Mouse (Mus musculus) spleen, postnatal 10 days (tissue): ENCODE data around the gene Zc3h12c.

Experiments
- DNase-seq, 2 experiments: peaks; one replicate each; pipeline ENCODE4 v3.0.0; 2021 to 2022; ENCODE audit warnings: low spot score in 2 of 2

The Zc3h12c gene

DNA sequence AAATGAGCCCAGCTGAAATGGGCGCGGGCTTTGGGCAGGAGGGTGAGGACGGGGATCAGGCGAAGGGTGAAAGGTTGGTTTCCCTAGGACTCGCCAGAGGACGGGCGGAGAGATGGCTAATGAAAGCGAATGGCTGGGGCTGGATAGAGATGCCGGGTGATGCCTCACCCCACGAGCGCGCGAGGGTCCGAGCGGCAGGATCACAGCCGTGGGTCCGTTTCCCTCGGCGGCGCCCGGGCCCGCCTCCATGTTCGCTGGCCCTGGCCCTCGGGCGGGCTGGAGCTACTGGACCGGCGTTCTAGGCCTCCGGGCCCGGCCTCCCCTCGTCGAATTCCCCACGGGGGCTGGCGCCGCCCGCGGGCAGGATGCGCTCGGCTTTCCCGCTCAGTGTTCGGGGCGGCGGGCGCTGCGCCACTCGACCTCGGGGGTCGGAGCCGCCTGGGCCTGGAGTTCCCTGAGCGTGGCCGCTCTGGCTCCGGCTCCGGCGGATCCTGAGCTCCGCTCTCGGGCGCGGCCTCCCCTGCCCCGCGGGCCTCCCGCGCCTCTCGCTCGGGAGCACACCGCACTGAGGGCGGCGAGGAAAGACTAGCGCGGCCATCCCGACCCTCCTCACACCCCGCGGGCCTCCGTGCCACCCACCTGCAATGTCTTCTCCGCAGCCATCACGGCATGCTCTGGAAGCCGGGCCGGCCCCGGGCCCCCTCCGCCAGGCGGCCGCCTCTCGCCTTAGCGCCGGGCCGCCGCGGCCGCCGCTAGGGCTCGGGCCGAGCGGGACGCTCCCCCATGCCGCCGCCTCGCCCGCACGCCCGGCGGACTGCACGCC, at the start of gene Zc3h12c:
Gene Zc3h12c (minus strand): TSS at position 710 of the 823 bp plus-strand sequence.
- DNase-seq = peak; percentile 40 to 58

DNA sequence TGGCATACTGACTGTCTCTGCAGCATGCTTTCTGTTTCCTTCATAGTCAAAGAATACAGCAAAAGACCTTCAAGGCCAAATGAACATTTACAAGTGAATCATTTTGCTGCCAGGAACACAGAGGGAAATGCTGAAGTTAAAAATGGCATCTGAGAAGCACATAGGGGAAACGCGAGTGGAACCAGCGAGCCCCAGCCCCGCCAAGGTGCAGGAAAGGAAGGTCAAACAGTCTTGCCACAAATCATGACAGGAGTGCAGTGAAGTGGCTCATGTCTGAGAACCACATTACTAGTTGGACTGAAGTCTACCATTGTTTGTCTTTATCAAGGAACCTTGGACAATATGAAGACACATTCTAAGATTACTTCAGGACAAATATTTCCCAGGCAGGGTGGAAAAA, 49.3 kb upstream of the Zc3h12c start:
- DNase-seq = no peak

DNA sequence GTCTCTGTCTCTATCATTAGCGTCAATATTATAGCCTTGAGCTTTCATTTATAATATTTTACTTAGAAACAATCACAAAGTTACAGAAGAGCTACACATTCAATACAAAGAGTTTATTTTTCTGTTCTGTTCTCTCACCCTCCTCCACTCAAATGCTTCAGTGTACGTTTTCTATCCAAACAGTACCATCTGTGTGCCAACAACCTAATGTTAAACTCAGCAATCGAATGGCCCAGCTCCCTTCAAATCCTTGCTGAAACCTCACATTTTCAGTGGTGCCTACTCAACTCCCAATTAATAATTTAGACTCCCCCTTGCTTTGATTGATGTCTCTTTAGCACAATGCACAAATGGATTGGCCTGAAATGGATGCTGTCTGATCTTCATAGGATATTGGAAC, 46.9 kb upstream of the Zc3h12c start:
- DNase-seq = no peak

DNA sequence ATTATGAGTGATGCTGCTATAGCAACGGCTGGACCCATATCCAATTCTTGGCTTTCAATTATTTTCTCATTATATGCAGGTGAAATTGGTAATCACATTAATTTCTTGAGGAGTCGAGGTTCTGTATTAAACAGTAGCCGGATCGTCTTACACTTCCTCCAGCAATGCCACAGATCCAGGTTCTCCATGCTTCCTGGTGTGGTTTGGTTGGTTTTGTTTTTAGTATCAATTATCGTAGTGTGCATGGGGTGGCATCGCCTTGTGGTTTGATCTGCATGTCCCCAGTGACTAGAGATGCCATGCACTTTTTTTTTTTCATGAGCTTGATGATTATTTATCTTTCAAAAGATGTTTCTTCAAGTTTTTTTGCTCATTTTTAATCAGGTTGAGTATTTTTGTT, 44.0 kb upstream of the Zc3h12c start:
- DNase-seq = no peak

DNA sequence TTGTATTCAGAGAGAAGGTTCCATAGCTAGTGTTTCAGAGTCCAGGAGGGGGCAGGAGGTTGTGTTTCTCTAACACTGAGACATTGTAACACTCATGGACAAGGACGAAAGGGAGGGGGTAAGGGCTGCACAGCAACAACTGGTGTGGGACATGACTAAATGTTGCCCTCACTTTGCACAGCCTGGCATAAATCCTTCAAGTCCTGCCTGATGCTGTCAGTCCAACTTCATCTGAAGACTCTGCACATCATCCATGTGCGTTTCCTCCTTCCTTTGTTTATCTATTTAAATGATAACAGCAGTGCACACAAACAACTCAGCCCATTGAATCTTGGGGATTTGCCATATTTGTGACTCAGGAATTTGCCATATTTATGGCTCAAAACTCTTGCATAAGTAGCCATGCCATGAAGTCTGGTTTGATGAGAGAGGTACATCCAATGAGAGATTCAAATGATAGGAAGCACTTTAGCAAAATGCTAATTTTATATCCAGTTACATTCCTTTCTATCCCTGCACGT, 40.2 kb upstream of the Zc3h12c start:
- no peak for DNase-seq

DNA sequence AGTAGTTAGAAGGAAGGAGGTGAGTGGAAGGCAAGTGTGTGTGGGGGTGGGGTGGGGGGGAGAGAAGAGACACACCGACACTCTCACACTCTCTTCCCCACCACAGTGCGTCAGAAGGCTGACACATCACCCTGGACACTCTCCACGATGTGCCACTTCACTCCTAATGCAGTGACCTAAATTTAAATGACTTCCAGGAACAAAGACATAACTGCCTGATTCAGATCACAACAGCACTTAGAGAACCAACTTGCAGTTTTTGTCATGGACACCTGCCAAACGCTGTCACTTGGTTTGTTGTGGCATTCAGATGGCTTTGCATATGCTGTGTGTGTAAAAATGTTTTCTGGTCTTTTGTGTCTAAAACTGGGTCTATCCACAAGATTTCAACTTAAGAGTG, 34.8 kb upstream of the Zc3h12c start:
- no peak for DNase-seq

DNA sequence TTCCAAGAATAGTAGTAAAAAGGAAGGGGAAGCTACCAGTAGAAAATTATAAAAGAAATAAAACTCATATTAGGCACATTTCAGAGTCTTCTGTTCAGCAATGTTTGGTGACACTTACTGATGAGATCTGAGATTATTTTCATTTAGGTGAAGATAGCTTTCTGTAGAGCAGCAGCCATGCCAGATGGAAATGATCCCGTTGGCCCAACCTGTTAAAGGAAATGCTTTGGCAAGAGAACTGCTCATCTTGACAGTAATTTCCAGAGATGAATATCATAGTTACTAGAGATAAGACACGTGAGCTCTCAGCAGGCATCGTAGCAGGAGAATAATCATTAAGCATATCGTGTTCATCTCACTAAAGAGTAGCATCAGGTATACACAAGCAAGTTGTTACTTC, 31.9 kb upstream of the Zc3h12c start:
- no peak for DNase-seq

DNA sequence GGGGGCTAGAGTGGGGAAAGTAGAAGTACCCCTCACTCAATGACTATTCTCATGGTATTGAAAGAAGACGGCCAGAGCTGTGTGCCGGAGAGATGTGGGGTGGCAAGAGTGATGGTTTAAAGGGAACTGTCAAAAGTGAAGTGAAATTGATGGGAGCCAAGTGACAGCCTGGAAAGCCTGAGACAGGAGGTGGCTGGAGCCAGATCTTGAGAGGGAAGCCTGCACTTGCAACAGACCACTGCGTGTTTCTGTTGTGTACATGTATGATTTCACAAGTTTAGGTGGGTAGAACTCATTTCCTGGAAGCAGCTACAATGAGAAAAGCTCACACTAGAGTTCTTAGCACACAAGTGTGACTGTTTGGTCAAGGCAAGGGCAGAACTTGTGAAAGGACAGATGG, 27.5 kb upstream of the Zc3h12c start:
- no peak for DNase-seq

DNA sequence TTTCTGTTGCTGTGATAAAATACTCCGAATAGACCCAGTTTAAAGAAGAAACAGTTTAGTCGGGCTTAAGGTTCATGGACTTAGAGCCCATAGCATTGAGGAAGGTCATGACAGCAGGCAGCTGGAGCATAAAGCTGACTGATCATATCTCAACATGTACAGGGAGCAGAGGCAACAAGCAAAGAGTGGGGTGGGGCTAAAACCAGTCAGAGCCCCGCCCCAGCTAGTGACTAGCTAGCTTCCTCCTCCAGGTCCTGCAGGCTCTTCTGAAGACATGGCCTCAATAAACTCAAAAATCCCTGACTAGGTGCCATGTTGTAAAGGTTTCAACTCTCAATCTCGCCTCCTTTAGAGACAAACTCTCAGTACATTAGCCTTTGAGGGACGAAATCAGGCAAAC, 25.5 kb upstream of the Zc3h12c start:
- no peak for DNase-seq

DNA sequence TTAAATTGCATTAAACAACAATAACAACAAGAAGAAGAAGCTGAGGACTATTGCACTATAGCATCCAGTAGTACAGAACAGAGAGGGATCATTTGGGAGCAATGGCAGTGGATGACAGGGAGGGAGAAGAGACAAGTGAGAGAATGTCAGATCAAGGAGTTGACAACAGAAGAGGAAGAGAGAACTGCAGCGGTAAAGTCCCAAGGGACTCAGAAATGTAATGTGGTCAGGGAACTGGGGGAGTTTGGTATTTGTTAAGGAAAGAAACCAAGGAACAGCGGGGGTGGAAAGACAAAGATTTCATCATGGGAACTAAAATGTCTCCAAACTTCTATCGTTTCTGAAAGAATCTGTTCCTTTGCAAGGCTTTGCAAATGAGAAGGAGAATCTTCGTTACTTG, 22.5 kb upstream of the Zc3h12c start:
- no peak for DNase-seq

DNA sequence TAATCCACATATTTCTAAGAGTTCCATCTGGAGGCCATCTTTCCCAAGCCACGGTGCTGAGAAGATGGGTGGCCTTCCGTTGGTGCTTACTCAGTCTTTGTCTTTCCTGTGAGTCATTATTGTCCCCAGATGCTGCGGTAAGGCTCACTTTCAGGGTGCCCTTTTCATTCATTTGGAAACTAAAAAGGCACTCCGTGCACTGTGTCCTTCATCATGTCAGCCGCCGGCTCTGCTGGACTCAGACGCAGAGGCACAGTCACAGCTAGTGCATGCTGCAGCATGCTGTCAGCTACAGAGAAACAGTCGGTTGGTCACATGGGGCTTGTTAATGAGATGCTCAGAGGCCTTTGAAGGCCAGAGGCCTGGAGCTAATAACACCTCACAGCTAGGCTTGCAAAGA, 19.7 kb upstream of the Zc3h12c start:
- no peak for DNase-seq

DNA sequence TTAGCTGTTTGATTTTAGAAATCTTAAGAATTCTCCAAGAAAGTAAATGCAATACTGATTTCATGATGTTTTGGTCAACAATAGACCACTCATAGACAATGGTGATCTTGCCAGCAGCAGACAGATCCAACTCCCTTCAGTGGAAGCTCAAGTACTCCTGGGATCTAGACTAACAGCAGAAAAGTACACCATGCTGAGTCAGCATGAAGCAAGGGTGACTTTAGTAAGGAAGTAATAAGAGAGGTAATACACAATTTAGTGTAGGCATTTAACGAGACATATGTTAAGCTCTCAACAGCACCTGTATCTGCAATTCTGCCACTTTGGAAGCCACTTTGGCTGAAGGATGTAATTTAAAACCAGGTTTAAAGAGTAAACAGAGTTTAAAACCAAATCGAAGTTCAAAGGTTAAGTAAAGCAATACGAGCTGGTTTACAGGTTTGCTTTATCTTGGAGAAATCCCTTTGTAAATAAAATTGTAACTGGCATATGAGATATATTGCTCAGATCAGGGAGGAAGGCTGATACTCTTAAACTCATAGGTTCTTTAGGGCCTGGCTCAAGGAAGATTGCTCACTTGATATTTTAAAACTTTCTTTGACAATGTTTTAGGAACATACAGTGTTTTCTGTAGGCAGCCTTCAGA, 18.0 kb upstream of the Zc3h12c start:
- no peak for DNase-seq

DNA sequence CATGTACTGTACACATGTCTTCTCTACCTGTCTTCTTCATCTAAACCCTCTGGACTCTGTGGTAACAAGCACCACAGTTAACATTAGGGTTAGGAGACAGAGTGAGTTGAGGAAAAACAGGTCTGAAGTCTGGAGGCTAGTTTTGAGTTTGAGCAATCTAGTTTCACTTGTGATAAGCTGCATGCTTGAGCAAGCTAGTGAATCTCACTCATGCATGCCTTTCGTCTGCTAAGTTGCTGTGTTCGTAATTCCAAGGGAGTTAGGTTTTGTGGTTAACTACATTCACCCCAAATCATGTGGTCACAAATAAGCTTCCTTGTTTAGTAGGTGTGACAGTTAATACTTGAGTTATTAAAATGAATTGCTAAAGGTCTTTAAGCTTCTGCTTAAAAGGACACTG, 13.0 kb upstream of the Zc3h12c start:
- no peak for DNase-seq

DNA sequence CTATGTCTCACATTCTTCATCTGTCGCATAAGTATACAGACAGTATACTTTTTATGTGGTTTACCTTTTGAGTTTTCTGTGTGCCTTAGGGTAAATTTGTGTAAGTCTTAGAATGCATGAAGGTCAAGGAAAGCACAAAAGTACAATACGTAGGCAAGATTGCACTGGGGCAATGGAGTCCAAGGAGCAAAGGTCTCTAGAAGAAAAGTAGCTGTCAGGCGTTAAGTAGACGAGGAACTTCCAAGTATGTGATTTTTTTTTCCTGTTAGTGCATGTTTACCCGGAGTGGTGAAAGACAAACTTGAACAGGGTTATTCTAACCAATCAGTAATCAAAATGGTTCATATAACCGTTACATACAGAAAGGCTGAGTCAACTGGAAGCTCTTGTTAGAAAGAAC, 12.5 kb upstream of the Zc3h12c start:
- no peak for DNase-seq

DNA sequence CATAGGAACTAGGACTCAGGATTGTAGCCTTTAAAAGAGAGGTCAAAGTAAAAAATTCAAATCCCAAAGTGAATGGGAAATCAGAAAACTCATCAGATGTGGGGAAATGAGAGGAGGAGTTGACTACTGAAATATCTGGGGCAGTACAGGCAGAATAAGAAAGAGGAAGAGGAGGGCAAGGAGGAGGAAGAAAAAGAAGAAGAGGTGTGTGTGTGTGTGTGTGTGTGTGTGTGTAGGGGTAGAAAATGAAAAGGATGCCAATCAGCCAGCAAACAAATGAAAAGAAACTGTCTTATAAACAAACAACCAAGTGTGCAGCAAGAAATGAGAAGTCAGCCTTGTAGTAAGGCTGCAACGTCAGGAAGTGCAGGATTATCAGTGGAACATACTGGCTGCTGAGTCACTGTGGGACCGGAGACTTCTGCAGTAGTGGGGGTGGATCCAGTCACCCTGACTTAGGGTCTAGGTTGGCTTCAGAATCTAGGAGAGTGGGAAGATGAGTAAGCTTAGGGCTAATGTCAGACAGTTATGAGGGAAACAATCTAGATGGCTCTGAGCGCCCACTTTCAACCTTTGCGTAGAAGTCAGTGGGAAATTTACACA, 7.0 kb upstream of the Zc3h12c start:
- no peak for DNase-seq

DNA sequence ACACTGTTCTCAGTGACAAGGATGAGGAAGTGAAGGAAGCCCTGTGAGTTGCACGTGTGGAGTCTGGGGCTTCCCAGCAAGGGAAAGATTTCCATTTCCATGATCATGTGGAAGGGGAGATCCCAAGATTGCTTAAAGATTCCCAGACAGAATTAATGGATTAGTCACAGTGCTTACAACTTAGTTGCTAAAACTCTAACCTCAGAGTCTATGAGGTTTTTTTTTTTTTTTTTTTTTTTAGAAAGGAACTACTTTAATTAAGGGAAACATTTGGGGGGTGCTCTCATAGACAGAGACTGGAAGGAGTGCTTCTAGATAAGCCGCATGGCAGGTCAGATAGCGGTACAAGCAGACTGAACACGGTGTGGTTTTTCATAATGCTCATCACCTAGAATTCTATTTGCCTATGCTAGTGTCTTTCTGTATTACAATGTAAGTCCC, 6.3 kb upstream of the Zc3h12c start:
- no peak for DNase-seq

DNA sequence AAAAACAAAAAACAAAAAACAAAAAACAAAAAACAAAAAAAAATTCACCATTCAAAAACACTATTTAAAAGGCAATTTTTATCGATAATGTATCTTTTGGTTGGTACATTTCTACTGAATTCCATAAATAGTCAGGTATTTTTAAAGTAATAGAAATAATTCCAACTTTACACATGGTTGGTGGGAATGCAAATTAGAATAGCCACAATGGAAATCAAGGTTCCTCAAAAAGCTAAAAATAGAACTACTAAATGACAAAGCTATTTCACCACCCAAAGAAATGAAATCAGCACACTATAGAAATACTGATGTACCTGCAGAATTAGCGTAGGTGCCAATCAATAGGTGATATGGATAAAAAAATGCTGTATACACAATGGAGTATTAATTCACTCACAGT, 5.6 kb upstream of the Zc3h12c start:
- DNase-seq = no peak

DNA sequence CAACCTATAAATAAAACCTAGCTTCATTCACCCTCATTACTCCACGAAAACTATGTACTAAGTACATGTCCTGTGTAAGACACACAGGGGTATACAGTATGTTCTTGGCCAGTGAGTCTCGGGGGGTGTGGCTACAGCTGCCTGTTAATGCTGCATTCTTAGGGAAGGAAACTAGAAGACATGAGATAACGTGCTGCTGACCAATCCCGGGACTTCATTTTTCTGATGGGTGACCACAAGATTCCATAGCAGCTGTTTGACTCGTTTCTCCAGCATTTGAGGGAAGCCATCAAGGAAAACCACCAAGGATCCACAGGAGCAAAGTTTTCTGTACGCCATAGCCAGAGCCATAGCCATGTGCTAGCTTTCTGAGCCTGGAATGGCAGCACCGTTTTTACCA, 4.2 kb upstream of the Zc3h12c start:
- DNase-seq = no peak

DNA sequence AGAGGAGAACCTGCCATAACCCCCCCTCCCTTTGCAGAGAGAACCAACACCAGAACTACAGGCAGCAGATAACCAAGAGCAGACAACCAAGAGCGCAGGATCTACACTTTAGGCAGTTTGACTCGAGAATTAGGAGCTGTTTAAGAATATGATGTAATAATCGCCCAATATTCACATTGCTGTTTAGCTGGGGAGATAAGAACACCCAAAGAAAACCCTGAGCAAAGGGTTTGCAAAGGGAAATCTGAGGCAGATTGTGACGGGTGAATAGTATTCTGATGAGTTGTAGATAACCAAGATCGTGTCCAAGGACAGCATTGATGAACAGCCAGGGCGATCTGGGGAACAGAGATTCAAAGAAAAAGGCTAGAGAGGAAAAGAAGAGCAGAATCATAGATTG, 2.3 kb upstream of the Zc3h12c start:
- no peak for DNase-seq

DNA sequence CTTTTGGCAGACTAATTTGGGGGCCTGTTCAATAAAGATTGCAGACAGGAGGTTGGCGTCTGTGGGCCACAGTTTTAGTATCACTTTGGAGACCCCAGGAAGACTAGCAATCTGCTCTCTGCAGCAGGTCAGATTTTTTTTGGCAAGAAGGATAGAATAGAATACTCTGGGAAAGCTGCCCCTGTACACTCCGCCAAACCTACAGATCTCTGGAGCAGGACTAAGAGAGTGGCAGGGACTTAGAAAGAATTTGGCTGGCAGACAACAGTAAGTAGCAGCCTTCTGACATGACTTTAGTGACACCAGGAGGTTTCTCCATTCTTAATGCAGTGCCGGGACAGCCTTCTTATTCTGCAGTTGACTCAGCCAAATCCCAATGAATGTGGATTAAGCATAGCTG, 1.8 kb upstream of the Zc3h12c start:
- no peak for DNase-seq

DNA sequence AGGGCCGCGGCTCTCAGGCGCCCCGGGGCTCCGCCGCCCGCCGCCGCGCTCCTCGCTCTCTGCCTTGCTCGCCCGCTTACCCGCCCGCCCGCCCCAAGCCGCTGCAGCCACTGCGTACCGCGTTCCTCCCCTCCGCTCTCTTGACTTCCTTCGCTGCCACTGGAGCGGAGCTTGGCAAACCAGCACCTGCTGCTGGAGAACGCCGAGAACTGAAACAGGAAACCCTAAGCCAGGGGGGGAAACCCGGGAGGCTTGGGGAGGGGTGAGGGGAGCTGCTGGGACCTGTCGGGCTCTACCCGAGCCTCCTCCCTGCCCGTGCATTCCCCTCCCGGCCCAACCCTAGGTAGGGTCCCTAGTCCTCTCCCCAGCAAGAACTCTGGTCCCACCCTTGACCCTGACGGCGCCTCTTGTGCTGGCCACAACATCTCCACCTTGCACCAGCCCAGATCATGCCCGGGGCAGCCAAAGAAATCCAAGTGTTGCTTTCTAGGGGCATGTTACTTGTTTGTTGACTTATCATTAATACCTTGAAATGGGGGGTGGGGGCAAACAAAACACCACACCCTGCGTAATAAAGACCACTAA, 406 bp upstream of the Zc3h12c start:
- DNase-seq = peak in 1 of 2 experiments; percentile 41

DNA sequence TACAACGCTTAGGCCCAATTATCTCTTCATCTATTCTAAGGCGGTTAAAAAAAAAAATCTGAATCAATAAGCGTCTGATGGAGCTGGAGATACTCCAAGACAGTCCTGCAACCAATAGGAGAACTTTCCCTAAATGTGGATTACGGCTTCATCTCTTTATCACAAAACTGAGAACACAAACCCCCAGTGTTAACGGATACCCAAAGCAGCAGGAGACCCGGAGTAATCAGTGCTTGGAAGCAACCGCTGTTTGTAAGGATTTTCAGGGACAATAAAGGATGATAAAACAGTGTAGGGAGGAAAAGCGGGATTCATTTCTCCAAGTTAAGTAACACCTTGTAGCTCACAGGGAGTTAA, 888 bp downstream of the Zc3h12c start:
- DNase-seq = no peak

DNA sequence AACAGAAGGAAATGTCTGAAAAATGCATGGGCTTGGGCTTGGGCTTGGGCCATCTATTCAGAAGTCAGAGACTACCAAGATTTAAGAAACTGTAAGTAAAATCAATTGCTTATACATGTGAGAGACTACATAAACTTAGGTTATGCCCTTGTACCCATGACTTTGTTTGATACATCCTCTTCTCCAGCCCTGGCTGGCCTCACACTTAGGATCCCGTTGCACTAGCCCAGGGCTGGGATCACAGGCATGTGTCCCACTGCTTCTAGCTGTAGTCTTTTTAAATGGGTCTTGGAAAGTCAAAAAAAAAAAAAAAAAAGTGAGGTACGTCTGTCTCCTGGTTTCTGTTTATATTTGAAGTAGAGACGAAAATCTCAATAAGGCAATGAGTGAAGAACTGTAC, 1.3 kb downstream of the Zc3h12c start:
- DNase-seq = no peak
